Mouse (Mus musculus) brown adipose tissue, adult 24 weeks (tissue): Measurements from ENCODE around the gene Tsen34. TPM values are rescaled to one million over a fixed set of nuclear protein-coding genes. Genes with fewer than 3 reads are reported as not detected.

ENCODE experiments used
- H3K27ac ChIP-seq: fragments of 200-500 bp; replicated peaks from 2 replicates; pipeline ENCODE4 v1.5.1; 2012; ENCODE audit warnings: low read depth, mild to moderate bottlenecking, low read length
- H3K4me1 ChIP-seq: fragments of 200-500 bp; 2 replicates; pipeline ENCODE4 v1.6.1; 2012; ENCODE audit warnings: low read length, mixed read lengths; ENCODE audit not compliant: control insufficient read depth, insufficient read depth, insufficient read length
- H3K4me3 ChIP-seq: fragments of 200-500 bp; 2 replicates; pipeline ENCODE4 v1.5.1; 2012; ENCODE audit warnings: low read depth, mild to moderate bottlenecking, low read length, moderate library complexity; ENCODE audit not compliant: insufficient read depth
- polyA plus RNA-seq: library from polyadenylated mRNA; stranded (reverse); fragments of >200 nt; gene quantifications from 2 replicates; pipeline ENCODE4 v1.2.4, GENCODE M21; 2012; ENCODE audit not compliant: missing spikeins, insufficient read depth, insufficient read length

Gene Tsen34
- 37.7 and 38.0 TPM in 2 replicates for polyA plus RNA-seq

DNA sequence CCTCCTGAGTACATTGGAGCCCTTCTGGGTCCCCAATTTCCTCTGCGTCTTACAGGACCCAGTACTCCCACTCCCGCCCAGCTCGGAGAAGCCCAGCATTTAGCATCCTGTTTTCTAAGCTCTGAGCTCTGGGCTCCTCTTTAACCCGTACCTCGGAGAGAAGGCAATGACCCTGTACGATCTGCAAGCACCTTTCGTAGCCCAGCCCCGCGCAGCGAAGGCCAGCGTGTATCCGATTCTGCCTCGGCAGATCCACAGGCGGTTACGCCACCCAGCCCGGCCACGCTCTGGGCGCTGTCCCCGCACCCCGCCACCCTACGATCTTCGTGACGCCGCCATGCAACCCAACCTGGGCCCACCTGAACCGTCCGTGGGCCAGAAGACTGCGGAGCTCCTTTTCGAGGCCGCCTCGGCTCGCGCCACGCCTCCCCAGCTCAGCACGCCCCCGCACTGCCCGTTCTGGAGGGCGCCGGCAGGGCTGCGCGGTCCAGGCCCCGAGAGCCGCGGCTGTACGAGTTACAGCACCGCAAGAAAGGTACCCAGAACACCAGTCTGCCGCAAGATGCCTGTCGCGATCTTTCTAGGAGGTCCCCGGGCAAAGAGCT, at the start of gene Tsen34:
Gene Tsen34 (plus strand): TSS at position 482 of the 605 bp plus-strand sequence.
- peak within 1 kb of the TSS; percentile 72 for H3K4me3 ChIP-seq
- no peaks in the 10 kb centered on the region for H3K4me1 ChIP-seq
- H3K27ac ChIP-seq = peak within 1 kb of the TSS; percentile 92

DNA sequence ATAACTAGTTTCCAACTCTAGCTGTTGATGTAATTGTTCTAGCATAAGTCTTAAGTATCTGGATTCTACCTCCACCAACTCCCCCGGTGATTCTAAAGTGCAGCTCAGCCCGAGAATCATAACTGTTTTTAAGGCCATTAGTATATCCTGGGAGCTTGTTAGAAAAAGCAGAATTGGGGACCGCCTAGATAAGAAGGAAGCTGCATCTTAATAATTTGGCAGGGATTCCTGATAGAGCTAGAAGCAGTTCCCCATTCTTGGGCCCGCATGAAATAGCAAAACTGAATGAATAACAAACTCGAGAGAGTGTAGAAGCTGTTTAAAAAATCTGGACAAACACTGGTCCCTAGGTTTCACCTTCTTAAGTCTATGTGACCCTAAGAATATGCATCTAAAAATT, 49.3 kb upstream of the Tsen34 start:
- Histone ChIP-seq H3K4me1 (peaks cover 13% of the 10 kb centered on the region), H3K4me3 (no peak overlapping the region), H3K27ac (no peak overlapping the region)

DNA sequence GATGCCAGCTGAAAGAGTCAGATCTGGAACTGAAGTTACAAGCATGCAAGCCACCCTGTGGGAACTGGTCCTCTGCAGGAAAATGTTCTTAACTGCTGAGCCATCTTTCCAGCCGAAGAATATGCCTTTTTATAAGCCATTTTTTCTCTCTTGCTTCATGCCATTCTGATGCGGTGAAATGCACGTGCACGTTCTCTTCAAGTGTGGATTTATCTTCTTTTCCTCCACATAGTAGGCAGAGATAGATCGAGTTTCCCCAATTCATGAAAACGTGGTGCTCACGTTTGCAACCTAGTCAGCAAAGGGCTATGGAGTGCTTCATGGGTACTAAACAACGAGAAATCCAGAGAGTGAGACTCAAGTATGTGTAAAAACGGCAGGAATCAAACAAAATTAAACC, 48.8 kb upstream of the Tsen34 start:
- Histone ChIP-seq H3K27ac (no peak overlapping the region), H3K4me1 (peaks cover 13% of the 10 kb centered on the region), H3K4me3 (no peak overlapping the region; the same call in 1 of the 2 replicates)

DNA sequence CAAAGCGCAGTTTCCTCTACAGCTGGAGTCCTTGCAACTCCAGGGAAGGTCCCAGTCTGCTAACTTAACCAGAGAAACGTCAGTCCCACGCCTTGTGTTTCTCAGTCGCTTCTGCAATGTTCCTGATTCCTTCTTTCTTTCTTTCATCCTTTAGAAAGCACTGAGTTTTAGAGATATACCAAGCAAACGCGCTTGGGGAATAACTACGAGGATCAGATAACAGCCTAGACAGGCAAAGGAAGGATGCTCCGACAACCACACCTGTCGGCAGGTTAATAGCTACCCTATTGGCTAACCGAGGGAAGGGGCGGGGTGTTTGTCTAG, 48.4 kb upstream of the Tsen34 start:
- H3K4me1 ChIP-seq = peaks cover 13% of the 10 kb centered on the region
- H3K4me3 ChIP-seq = peak overlapping the region; percentile 53
- no peak overlapping the region for H3K27ac ChIP-seq

DNA sequence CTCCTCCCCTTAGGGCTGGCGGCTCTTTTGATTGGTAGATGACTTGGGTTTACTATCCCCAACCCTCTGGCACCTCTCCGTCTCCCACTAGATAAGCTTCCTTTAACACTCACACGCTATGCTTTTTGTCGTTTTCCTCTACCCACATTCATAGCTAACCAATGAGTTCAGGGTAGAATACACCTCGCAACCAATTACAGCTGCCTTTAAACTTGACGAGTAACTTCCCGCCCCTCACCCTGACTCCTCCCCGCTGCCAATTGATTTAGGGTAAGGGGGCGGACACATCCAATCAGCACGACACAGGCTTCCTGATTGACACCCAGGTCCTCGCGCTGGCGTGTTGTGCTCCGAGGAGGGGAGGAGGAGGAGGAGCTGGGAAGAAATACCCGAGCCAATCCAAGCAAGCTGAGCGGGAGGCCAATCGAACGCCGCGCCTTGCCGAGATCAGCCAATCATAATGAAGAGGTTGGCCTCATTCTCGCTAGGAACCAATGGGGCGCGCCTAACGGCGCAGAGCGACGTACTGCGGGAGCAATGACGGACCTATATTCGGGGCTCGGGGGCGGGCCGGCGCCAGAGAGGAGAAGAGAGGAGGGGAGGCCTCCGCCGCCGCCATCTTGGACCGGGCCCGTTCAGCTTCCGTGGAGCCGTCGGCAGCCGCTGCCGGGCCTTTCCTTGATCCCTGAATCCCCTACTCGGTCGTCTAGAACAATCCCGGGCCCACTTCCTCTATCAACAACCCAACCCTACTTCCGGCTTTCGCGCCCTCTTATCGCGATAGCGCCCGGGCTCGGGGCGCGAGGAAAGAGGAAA, 47.8 kb upstream of the Tsen34 start, which contains the start of gene Cnot3:
Gene Cnot3 (plus strand): TSS at position 597 of the 816 bp plus-strand sequence.
- H3K27ac ChIP-seq = peak within 1 kb of the TSS; percentile 87
- H3K4me3 ChIP-seq = peak within 1 kb of the TSS; percentile 94
- H3K4me1 ChIP-seq = peaks cover 13% of the 10 kb centered on the region

DNA sequence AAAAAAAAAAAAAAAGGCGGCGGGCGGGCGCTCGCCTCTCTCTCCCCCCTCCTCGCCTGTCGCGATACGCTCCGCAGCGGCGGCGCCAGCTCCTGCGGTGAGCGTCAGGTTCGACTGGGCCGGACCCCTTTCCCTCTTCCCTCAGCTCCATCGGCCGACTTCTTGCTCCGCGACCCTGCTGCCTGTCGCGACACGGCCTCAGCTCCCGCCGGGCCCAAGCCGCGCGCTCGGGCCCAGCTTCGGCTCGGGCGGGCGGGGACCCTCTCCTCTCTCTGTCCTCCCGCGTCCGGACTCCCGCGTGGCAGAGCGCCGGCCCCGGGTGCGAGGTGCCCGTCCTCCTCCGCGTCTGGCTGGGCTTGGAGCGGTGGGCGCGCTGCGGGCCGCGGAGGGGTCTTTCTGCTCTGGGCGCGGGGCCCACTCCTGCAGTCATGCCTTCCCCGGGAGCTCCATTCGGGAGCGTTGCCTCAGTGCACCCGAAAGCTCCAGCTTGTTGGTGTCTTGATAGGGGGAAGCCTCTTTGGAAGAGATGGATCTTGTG, 47.1 kb upstream of the Tsen34 start:
- peak overlapping the region; percentile 94 for H3K4me3 ChIP-seq
- H3K4me1 ChIP-seq = peaks cover 13% of the 10 kb centered on the region
- peak overlapping the region; percentile 87 for H3K27ac ChIP-seq

DNA sequence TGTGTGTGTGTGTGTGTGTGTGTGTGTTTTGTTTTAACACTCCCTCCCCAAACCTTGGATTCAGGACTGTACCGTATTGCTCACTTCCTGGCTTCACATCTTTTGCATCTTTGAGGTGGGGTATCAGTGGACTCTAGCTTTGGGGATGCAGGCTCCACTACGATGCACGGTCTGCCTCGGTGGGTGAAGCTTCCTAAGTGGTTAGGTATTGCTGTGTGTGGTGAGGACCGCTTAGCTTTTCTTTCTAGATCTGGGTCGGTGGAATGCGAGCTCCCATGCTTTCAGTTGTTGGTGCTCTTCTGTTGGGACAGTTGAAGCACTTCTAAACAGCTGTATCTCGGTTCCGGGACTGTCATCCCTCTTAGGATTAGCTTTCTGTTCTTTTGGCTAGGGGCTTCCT, 46.5 kb upstream of the Tsen34 start:
- no peak overlapping the region for H3K27ac ChIP-seq

DNA sequence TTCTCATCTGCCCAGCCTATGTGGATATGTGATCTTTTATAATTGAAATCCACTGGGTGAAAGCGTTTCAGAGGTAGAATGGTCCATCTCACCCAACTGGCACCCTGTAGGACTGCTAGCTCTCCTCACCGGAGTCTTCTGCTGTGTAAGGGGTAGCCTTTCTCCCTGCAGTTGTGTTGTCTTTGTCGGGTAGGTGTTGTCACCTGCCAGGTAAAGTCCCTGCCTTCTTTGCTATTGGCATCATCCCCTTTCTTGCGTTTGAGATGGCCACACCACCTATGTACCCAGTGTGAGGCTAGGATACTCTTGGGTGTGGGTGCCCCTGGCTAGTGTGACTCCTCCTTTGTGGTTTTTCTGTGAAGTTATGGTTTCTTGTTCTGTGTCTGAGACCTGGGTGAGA, 46.0 kb upstream of the Tsen34 start:
- Histone ChIP-seq H3K4me3 (peak overlapping the region; percentile 94), H3K27ac (no peak overlapping the region), H3K4me1 (peaks cover 13% of the 10 kb centered on the region)

More for the DNA sequence above, 46.5 kb upstream of the Tsen34 start:
- Histone ChIP-seq H3K4me3 (peak overlapping the region; percentile 94), H3K4me1 (peaks cover 13% of the 10 kb centered on the region)

DNA sequence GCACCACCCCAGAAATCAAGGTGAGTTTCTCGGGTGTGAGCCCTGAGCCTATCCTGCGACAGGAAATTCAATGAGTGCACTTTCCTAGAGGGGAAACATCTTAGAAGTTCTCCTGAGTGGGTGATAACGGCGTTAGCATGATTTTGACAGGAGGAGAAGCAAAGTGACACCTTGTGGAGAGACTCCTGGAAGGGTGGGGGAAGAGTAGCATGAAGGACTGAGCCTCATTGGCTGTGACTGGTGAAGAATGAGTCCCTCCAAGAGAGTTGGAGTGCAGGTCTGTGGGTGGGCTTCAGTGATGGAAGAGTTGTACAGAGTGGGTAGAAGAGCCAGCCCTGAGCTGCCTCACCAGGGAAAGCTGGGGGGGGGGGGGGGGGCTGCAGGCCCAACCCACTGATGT, 35.7 kb upstream of the Tsen34 start:
- Histone ChIP-seq H3K27ac (no peak overlapping the region), H3K4me3 (no peak overlapping the region), H3K4me1 (no peaks in the 10 kb centered on the region)

DNA sequence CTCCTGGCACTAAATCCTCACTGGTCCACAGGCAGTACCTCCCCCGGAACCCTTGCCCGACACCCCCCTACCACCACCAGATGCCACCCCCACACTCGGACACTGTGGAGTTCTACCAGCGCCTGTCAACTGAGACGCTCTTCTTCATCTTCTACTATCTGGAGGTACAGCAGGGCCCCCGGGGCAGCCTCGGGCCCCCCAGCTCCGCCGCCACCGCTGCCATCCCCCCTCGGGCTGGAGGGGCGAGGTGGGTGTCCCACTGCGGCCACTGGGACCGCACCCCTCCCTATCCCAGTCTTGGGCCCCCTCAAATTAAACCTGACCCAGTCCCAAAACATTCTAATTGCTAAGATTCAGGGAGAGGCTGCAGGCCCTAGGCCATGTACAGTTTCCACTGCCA, 34.1 kb upstream of the Tsen34 start:
- Histone ChIP-seq H3K4me3 (no peak overlapping the region), H3K4me1 (no peaks in the 10 kb centered on the region), H3K27ac (no peak overlapping the region)

DNA sequence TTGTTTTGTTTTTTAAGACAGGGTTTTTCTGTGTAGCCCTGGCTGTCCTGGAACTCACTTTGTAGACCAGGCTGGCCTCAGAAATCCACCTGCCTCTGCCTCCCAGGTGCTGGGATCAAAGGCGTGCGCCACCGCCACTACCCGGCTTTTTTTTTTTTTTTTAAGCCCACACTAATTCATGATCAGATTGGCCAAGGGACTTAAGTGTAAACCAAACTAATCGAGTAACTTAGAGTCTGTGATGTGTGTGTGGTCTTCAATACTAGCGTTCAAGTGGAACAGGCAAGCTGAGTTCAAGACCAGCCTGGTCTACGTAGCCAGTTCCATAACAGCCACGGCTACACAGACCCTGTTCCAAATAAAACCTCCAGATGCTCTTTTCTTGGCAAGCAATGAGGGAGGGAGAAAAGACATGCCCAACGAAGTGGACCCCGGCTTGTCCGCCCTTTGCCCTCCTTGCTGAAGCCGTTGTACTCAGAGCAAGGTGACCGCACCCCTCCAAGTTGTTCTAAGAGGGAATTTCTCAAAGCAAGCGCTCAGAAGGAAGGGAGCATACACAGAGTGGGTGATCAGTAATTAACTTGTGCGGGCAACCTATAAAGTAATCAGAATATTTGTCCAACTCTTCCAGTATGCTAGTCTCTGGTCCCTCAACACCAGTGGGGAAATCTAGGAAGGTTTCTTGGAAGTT, 28.0 kb upstream of the Tsen34 start:
- H3K4me3 ChIP-seq = peak overlapping the region; percentile 78
- H3K4me1 ChIP-seq = peaks cover 3% of the 10 kb centered on the region; the same call in 1 of the 2 replicates
- peak overlapping the region; percentile 70 for H3K27ac ChIP-seq

DNA sequence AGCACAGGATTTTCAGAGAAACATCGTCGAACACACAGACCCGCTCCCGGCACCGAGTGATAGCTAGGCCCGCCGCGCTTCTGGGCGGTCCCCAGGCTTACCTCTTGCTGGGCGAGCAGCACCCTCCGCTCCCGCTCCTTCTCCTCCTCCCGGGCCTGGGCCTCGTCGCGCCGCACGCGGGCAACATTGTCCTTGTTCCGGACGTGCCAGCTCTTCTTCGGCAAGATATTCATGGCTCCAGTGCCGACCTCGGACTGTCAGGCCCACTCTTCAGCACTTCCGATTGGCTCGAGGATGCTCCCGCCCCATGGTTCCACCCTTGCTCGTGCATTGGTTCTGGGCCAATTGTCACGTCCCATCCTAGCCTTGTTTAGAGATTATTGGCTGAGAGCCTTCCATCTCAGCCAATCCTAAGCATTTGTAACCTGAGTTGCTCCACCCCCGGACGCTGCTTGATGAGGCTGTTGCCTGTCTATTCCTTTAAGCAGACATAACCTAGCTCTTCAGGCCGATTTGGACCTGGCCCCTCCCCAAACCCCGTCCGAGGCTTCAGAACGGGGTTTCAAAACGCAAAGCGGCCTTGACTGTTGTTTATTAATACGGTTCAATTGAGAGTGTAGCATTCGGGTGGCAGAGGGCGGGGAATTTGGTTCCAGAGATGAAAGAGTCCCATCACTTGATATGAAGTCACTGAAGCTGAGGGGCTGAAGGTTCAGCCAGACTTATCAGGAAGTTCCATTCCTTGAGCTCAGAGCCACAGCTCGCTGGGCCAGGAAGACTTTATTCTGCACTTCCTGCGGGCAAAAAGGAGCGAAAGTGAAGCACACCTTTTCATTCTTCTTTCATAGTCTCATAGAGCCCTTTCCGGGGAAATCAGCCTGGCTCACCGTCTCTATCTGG, 27.2 kb upstream of the Tsen34 start, which contains the start of gene Leng1:
Gene Leng1 (minus strand): TSS at position 626 of the 900 bp plus-strand sequence.
- H3K27ac ChIP-seq = peak within 1 kb of the TSS; percentile 79
- peak within 1 kb of the TSS; percentile 78 for H3K4me3 ChIP-seq
- H3K4me1 ChIP-seq = peaks cover 3% of the 10 kb centered on the region; the same call in 1 of the 2 replicates

DNA sequence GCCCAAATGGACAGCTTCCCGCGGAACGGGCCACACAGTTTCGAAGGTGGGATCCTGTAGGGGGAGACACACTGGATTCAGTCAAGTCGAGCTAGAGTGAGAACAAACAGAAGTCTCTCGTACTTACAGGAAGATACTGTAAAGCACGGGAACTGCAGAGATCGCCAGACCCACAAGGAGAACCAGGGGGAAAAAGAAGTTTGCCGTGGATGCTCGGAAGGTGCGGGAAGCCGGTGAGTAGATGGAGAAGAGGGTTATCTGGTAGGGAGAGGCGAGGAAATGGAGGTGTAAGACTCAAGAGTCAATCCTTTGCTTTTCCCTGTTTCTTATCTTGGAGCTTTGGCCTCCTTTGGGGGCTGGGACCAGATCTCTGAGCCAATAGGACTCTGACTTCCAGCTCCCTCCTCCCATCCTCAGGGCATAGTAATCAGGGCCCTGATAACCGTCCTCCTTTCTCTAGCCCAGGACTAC, 25.7 kb upstream of the Tsen34 start:
- peak overlapping the region; percentile 36 for H3K4me3 ChIP-seq
- H3K4me1 ChIP-seq = peaks cover 3% of the 10 kb centered on the region; the same call in 1 of the 2 replicates
- no peak overlapping the region for H3K27ac ChIP-seq
